Mouse (Mus musculus) cerebellum, adult 9-10 months (tissue): ENCODE results near the gene Tmx2.

Experiments
- DNase-seq: peaks from one replicate; pipeline ENCODE4 v3.0.0; 2022

Tmx2 gene

GRCm38 (mm10) chr2:84636231-84636741 lies 42.7 kb downstream of the Tmx2 start:
- no peak for DNase-seq

- peak; percentile 65 for DNase-seq
Observed at GRCm38 (mm10) chr2:84635611-84636010, 43.3 kb downstream of the Tmx2 start.

GRCm38 (mm10) chr2:84634934-84635482 lies 43.9 kb downstream of the Tmx2 start:
- DNase-seq, result no peak

- no peak for DNase-seq
Observed at GRCm38 (mm10) chr2:84634006-84634405, 44.9 kb downstream of the Tmx2 start.

GRCm38 (mm10) chr2:84632999-84633398 lies 45.9 kb downstream of the Tmx2 start:
- DNase-seq, result no peak

- DNase-seq, result no peak
Observed at GRCm38 (mm10) chr2:84632001-84632400, 46.9 kb downstream of the Tmx2 start.

GRCm38 (mm10) chr2:84627036-84627435 lies 51.9 kb downstream of the Tmx2 start:
- no peak for DNase-seq

GRCm38 (mm10) chr2:84626366-84626975 lies 52.5 kb downstream of the Tmx2 start:
- no peak for DNase-seq

GRCm38 (mm10) chr2:84624201-84624600 lies 54.7 kb downstream of the Tmx2 start:
- no peak for DNase-seq

GRCm38 (mm10) chr2:84623428-84624119 lies 55.4 kb downstream of the Tmx2 start:
- DNase-seq, result no peak

GRCm38 (mm10) chr2:84622668-84623067 lies 56.3 kb downstream of the Tmx2 start:
- no peak for DNase-seq
